Mouse (Mus musculus) heart, postnatal 10 days (tissue): ENCODE results near the gene Taf13. TPM values are rescaled to one million over a fixed set of nuclear protein-coding genes. Genes with fewer than 3 reads are reported as not detected.

Source experiments
- DNase-seq, 2 experiments: peaks; one replicate each; pipeline ENCODE4 v3.0.0; 2021
- intact Hi-C: fragments of 180-260 bp; cut with DNase I; formaldehyde crosslinking; loops from one replicate; pipeline ENCODE4 v1.15.1; 2025
- microRNA-seq, 2 experiments: library from miRNA; unstranded; fragments of <30 nt; microRNA quantifications; one replicate each; pipeline ENCODE4 v1.2.0; 2022
- total RNA-seq, 2 experiments: library from RNA; stranded (reverse); gene quantifications; 2 replicates each; pipeline ENCODE4 v1.2.3; 2021

Gene Taf13
- total RNA-seq, 2 experiments from 2014 or later: 17.2 to 20.7 TPM

GRCm38 (mm10) chr3:108570813-108571212 lies 685 bp upstream of the Taf13 start:
- intact Hi-C loops: loop anchor here (5.0 kb wide), 1 partner anchor 81 kb away; the partner anchor contains the start of gene Clcc1
- no peak for DNase-seq

- no peak for DNase-seq
- intact Hi-C loops: loop anchor here (5.0 kb wide), 1 partner anchor 80 kb away; the partner anchor contains the start of gene Clcc1
Measured at GRCm38 (mm10) chr3:108572309-108573010, 962 bp downstream of the Taf13 start.

DNA sequence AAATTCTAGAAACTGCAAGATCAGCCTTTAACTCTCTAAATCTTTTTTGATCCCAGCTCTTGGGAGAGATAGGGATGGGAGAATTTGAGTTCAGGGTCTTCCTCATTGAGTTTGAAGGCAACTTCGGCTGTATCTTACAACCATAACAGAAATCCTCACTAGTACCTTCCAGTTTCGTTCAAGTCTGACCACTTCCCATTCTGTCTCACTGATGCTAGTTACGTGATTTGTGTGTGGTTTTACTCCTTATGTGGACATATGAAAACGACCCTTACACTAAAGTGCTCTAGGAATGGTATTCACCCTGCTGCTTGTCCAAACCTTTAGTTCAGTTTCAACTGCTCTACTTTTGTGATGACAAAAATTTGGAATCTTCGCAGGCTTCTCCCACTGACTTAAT lies 2.5 kb downstream of the Taf13 start:
- intact Hi-C loops: loop anchor here (5.0 kb wide), 1 partner anchor 78 kb away; the partner anchor contains the start of gene Clcc1
- no peak for DNase-seq

DNA sequence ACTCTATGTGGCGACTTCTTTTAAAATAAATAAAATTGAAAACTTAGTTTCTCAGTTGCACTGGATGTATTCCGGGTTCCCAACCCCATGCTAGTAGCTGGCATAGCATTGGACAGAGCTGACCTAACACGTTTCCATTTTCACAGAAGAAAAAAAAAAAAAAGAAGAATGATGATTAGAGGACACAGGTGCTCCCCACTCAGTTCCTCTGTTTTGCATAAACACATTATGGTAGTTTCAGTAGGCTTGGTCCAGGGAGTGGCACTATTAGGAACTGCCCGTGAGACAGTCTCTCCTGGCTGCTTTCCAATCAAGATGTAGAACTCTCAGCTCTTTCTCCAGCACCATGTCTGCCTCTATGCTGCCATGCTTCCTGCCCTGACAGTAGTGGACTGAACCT lies 13.1 kb downstream of the Taf13 start:
- no peak for DNase-seq
- intact Hi-C loops: no loop called here

DNA sequence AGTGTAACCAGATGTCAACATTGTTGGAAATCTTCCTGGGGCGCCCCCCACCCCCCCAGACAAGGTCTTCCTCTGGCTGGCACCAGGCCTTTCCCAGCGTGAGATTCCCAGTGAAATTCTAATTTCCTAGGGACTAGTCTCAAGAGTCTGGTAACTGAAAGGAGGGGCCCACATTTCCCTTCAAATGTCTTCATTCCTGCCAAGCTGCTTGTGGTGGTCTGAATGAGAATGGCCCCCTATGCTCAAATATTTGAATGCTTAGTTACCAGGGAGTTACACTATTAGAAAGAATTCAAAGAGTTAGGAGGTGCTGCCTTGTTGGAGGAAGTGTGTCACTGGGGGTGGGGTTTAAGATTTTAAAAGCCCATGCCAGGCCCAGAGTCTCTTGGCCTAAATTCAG lies 16.9 kb downstream of the Taf13 start:
- intact Hi-C loops: no loop called here
- DNase-seq: no peak

DNA sequence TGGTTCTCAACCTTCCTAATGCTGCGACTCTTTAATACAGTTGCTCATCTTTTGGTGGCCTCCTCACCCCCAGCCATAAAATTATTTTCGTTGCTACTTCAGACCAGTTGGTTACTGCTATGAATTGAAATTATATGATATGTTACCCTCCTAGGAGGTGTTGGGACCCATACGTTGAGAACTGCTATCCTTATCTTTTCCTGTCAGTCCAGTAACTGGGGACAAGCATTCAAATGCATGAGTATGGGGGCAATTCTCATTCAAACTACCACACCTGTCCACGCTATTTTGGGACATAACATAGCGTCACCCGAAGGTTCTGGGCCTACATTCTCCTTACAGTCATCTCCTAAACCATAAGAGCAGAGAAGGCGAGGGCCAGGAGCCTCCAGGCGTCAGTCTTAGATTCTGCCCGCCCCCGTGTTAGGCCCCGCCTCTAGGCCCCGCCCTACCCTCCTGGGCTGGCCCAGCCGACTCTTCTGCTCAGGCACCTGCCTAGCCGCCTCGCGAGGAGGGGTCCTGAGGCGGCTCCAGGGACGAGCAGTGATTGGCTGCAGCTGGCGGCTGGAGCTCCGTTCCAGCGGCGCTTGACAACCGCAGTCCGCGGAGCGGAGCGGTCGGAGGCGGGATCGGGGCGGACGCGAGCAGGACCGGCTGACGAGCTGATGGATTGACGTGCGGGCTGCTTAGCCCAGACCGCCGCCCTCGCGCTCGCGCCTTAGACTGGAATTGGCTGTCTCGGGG lies 19.5 kb downstream of the Taf13 start, which contains the start of gene Wdr47:
Gene Wdr47 (plus strand): TSS at position 494 of the 744 bp plus-strand sequence.
- peak; percentile 97 for DNase-seq
- intact Hi-C loops: no loop called here

GRCm38 (mm10) chr3:108591530-108592522 lies 20.3 kb downstream of the Taf13 start:
- DNase-seq: no peak
- intact Hi-C loops: no loop called here

DNA sequence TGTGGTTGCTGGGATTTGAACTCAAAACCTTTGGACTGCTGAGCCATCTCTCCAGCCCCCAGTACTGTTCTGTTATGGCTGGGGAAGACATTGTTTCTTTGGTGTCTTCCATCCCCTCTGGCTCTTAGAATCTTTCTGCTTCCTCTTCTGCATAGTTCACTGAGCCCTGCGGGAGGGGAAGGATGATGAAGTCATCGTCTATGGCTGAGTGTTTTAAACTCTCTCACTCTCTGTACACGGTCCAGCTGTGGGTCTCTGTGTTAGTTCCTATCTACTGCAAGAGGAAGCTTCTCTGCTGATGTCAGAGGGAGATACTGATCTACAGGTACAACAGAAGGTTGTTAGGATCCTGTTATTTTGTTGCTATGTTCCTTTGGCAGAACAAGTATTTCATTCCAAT lies 37.4 kb downstream of the Taf13 start:
- intact Hi-C loops: no loop called here
- peak; percentile 7 to 15 for DNase-seq

Small RNA genes lying within 50 kb of the gene (microRNA-seq; reads per million reads assigned to microRNA genes)
- 0 reads per million in 2 experiments for gene Gm22860

Other genes starting within 250 kb of the Taf13 start
- 10 to 100 TPM; 18.1 to 41.9 TPM for gene Mybphl, start 206.8 kb upstream of the Taf13 start, total RNA-seq
- gene Psrc1, start 187.9 kb upstream of the Taf13 start, total RNA-seq: 1 to 10 TPM; 2.9 to 4.1 TPM
- gene Celsr2, start 156.1 kb upstream of the Taf13 start, total RNA-seq: 1 to 10 TPM; 7.4 to 7.6 TPM
- 10 to 100 TPM; 97.1 to 97.8 TPM for gene Sars, start 126.5 kb upstream of the Taf13 start, total RNA-seq
- not detected for gene 1700013F07Rik, start 37.5 kb upstream of the Taf13 start, total RNA-seq
- under 1 TPM; 0.17 to 0.60 TPM for gene 5330417C22Rik, start 35.2 kb upstream of the Taf13 start, total RNA-seq
- gene Tmem167b, start 9.2 kb upstream of the Taf13 start, total RNA-seq: 10 to 100 TPM; 31.3 to 32.7 TPM
- 1 to 10 TPM; 8.4 to 8.7 TPM for gene Wdr47, start 19.6 kb downstream of the Taf13 start, total RNA-seq
- 10 to 100 TPM; 31.6 to 35.8 TPM for gene Clcc1, start 82.2 kb downstream of the Taf13 start, total RNA-seq
- gene Gpsm2, start 150.6 kb downstream of the Taf13 start, total RNA-seq: 1 to 10 TPM; 8.0 to 8.8 TPM
- under 1 TPM in 1 of 2 experiments, not detected in 1; 0.12 TPM for gene Aknad1, start 168.0 kb downstream of the Taf13 start, total RNA-seq